In genomic region chr15:88868024-88868742, GRCm38 (mm10) we compare ENCODE assay signal across 9 mouse cellular contexts. TPM values are rescaled to one million over a fixed set of nuclear protein-coding genes. Genes with fewer than 3 reads are reported as not detected.
DNase-seq lines count a peak whose midpoint lies in the region; ATAC-seq lines count a peak whose summit lies in the region.
"Had no signal": no experiment of that assay in that cellular context is flagged by ENCODE, and none has a peak within 500 bp of the region (broad histone marks: within the 10 kb centered on the region; RNA-seq: fewer than 3 reads in every experiment).

No protein-coding gene starts in this region.

- intact Hi-C loops in gastrocnemius, postnatal 14 days (cut with DNase I; ENCODE audit: low total_unique reads) = no loop called here

- ATAC-seq in megakaryocyte, adult 5-6 weeks (ENCODE audit: poor library complexity, severe bottlenecking) = no peak

- no peaks in the 10 kb centered on the region for H3K27me3 ChIP-seq in heart, embryonic 10.5 days (ENCODE audit: insufficient read depth, poor library complexity, severe bottlenecking)

- peak overlapping the region; percentile 28; the same call in 1 of the 2 replicates for H3K4me3 ChIP-seq in heart, embryonic 10.5 days

- peaks cover 59% of the 10 kb centered on the region for H3K4me1 ChIP-seq in heart, embryonic 10.5 days

- H3K27ac ChIP-seq in heart, embryonic 10.5 days = peak overlapping the region; percentile 87
- H3K27ac ChIP-seq: macrophage had no signal

- 53% methylated on average over 6 of the region's 6 CpGs for WGBS in heart, embryonic 10.5 days

- H3K9me3 ChIP-seq in heart, embryonic 10.5 days = no peaks in the 10 kb centered on the region

- DNase-seq in gastrocnemius, postnatal 25 days = peak; percentile 61
- DNase-seq in gastrocnemius, postnatal 14 days = no peak
- DNase-seq in heart, embryonic 10.5 days (ENCODE audit: low spot score) = no peak
- peak; percentile 56 for DNase-seq in kidney, postnatal 10 days
- DNase-seq in lung, postnatal 36 days = peak; percentile 80
- no peak for DNase-seq in right cerebral cortex, adult 18-20 months
- DNase-seq in thymus, postnatal 10 days (ENCODE audit: low spot score in 2 of 2) = no peak

- peaks cover 33% of the 10 kb centered on the region for H3K36me3 ChIP-seq in heart, embryonic 10.5 days

RNA-seq across cellular contexts. Expression of gene Pim3, which starts 6.2 kb away (rescaled TPM):
- total RNA-seq in gastrocnemius, postnatal 25 days (2021) = 10 to 100 TPM; 20.6 to 22.2 TPM
- total RNA-seq in gastrocnemius, postnatal 14 days (2021) = 10 to 100 TPM; 13.4 to 26.0 TPM
- polyA plus RNA-seq in heart, embryonic 10.5 days (2016; fragmentation: Nextera tagmentation; extraction: Ambion mirVana) = 68.1 and 73.7 TPM in 2 replicates
- total RNA-seq in megakaryocyte, adult 5-6 weeks (2015) = 6.9 and 12.5 TPM in 2 replicates
- total RNA-seq in megakaryocyte, adult 5-6 weeks (2017) = 3.3 and 4.7 TPM in 2 replicates

RNA-seq across cellular contexts. Expression of gene Creld2, which starts 48.7 kb away (rescaled TPM):
- total RNA-seq in gastrocnemius, postnatal 25 days (2021) = 1 to 10 TPM; 9.8 to 9.9 TPM
- total RNA-seq in gastrocnemius, postnatal 14 days (2021) = 10 to 100 TPM in 1 of 2 experiments, 1 to 10 TPM in 1; 8.9 to 11.4 TPM
- 98.6 and 126 TPM in 2 replicates for polyA plus RNA-seq in heart, embryonic 10.5 days (2016; fragmentation: Nextera tagmentation; extraction: Ambion mirVana)
- total RNA-seq in megakaryocyte, adult 5-6 weeks (2015) = 21.5 and 22.2 TPM in 2 replicates
- total RNA-seq in megakaryocyte, adult 5-6 weeks (2017) = 38.6 and 41.4 TPM in 2 replicates

RNA-seq across cellular contexts. Expression of gene Alg12, which starts 49.1 kb away (rescaled TPM):
- 1 to 10 TPM; 3.5 to 5.2 TPM for total RNA-seq in gastrocnemius, postnatal 25 days (2021)
- total RNA-seq in gastrocnemius, postnatal 14 days (2021) = 1 to 10 TPM; 4.9 to 5.4 TPM
- 14.6 and 15.2 TPM in 2 replicates for polyA plus RNA-seq in heart, embryonic 10.5 days (2016; fragmentation: Nextera tagmentation; extraction: Ambion mirVana)
- 11.0 and 13.0 TPM in 2 replicates for total RNA-seq in megakaryocyte, adult 5-6 weeks (2015)
- 5.1 and 5.7 TPM in 2 replicates for total RNA-seq in megakaryocyte, adult 5-6 weeks (2017)

Comparison
In these comparisons a context has a peak if more than half of its experiments do, and no peak if none do; other contexts are left out.
1. DNase-seq: peak in gastrocnemius, postnatal 25 days (single experiment), kidney, postnatal 10 days (single experiment) and lung, postnatal 36 days (single experiment); none in gastrocnemius, postnatal 14 days (single experiment), heart, embryonic 10.5 days (single experiment), right cerebral cortex, adult 18-20 months (single experiment) and thymus, postnatal 10 days (0 of 2).